Mouse (Mus musculus) kidney, embryonic 15.5 days (tissue): ENCODE measurements around the gene Gm11099. TPM values are rescaled to one million over a fixed set of nuclear protein-coding genes. Genes with fewer than 3 reads are reported as not detected.

Source experiments
- ATAC-seq: fragments of 200-750 bp; cut with Nextera tagmentation; replicated peaks from 2 replicates; pipeline ENCODE4 v1.8.0; 2017; ENCODE audit warnings: moderate TSS enrichment; ENCODE audit not compliant: low FRiP score
- H3K27ac ChIP-seq: fragments of 300-500 bp; sonication (generic); 2 replicates; pipeline ENCODE4 v1.5.1; 2015; ENCODE audit warnings: mild to moderate bottlenecking, inconsistent platforms
- H3K27me3 ChIP-seq: fragments of 300-500 bp; sonication (generic); 2 replicates; pipeline ENCODE4 v1.6.1; 2015; ENCODE audit warnings: inconsistent platforms
- H3K36me3 ChIP-seq: fragments of 300-500 bp; sonication (generic); 2 replicates; pipeline ENCODE4 v1.6.1; 2015; ENCODE audit warnings: inconsistent platforms
- H3K4me1 ChIP-seq: fragments of 300-500 bp; sonication (generic); 2 replicates; pipeline ENCODE4 v1.6.1; 2015; ENCODE audit warnings: inconsistent platforms
- H3K4me2 ChIP-seq: fragments of 300-500 bp; sonication (generic); 2 replicates; pipeline ENCODE4 v1.6.1; 2015; ENCODE audit warnings: moderate library complexity, mild to moderate bottlenecking, inconsistent platforms
- H3K4me3 ChIP-seq: fragments of 300-500 bp; sonication (generic); replicated peaks from 2 replicates; pipeline ENCODE4 v1.5.1; 2015; ENCODE audit warnings: mild to moderate bottlenecking, inconsistent platforms
- H3K9ac ChIP-seq: fragments of 300-500 bp; sonication (generic); 2 replicates; pipeline ENCODE4 v1.6.1; 2015; ENCODE audit warnings: mild to moderate bottlenecking, inconsistent platforms
- H3K9me3 ChIP-seq: fragments of 300-500 bp; sonication (generic); replicated peaks from 2 replicates; pipeline ENCODE4 v1.6.1; 2016; ENCODE audit warnings: inconsistent platforms
- WGBS: fragments of 180-500 bp; shearing (Covaris S2); methylation state at CpG from one replicate; pipeline ENCODE4 v1.1.7; 2015; ENCODE audit warnings: mixed read lengths; 5-methylcytosine and 5-hydroxymethylcytosine counted together
- polyA plus RNA-seq: library from polyadenylated mRNA; unstranded; fragments of >200 nt; fragmentation: Nextera tagmentation; extraction: Ambion mirVana; gene quantifications from 2 replicates; pipeline ENCODE4 v1.2.1, GENCODE M21; 2015

Gene Gm11099
- polyA plus RNA-seq: not detected in 2 replicates

DNA sequence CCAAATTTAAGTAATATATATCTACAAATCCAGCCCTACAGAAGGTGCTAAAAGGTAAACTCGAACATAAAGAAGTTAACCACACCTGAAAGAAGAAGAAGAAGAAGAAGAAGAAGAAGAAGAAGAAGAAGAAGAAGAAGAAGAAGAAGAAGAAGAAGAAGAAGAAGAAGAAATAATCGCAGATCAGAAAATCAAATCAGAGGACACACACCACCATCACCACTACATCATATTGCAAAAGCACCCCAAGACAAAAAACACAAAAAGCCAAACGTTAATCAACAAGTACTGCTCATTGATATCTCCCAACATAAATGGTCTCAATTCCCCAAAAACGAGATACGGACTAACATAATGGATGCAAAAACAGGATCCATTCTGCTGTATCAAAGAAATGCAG lies at the start of gene Gm11099:
Gene Gm11099 (plus strand): TSS at position 301 of the 400 bp plus-strand sequence.
- Histone ChIP-seq H3K27me3 (no peaks in the 10 kb centered on the region), H3K36me3 (no peaks in the 10 kb centered on the region), H3K4me3 (no peak within 1 kb of the TSS), H3K27ac (no peak within 1 kb of the TSS), H3K9ac (no peak within 1 kb of the TSS), H3K4me2 (no peak within 1 kb of the TSS), H3K4me1 (no peaks in the 10 kb centered on the region), H3K9me3 (no peaks in the 10 kb centered on the region)
- 87% methylated on average over 5 of the region's 5 CpGs for WGBS
- ATAC-seq: no peak

DNA sequence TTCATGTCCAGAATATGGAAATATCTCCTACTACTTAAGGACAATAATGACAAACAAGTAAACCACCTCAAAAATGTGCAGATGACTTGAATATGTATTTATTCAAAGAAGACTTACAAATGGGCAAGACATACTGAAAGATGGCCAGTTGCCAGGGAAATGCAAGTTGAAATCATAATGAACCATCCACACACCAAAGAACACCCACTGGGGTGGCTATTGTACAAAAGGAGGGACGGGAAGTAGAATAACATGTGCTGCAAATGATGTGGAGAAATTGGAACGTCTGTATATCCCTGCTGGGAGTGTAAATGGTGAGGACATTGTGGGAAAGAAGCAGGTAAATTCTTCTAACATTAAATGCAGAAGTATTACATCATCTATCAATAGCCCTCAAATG lies 46.3 kb upstream of the Gm11099 start:
- no peak overlapping the region for H3K27ac ChIP-seq
- no peak overlapping the region for H3K4me3 ChIP-seq
- H3K4me2 ChIP-seq: no peak overlapping the region
- H3K27me3 ChIP-seq: no peaks in the 10 kb centered on the region
- no peaks in the 10 kb centered on the region for H3K9me3 ChIP-seq
- H3K4me1 ChIP-seq: no peaks in the 10 kb centered on the region
- H3K36me3 ChIP-seq: no peaks in the 10 kb centered on the region
- no peak for ATAC-seq
- H3K9ac ChIP-seq: no peak overlapping the region
- 70% methylated on average over 2 of the region's 2 CpGs for WGBS

DNA sequence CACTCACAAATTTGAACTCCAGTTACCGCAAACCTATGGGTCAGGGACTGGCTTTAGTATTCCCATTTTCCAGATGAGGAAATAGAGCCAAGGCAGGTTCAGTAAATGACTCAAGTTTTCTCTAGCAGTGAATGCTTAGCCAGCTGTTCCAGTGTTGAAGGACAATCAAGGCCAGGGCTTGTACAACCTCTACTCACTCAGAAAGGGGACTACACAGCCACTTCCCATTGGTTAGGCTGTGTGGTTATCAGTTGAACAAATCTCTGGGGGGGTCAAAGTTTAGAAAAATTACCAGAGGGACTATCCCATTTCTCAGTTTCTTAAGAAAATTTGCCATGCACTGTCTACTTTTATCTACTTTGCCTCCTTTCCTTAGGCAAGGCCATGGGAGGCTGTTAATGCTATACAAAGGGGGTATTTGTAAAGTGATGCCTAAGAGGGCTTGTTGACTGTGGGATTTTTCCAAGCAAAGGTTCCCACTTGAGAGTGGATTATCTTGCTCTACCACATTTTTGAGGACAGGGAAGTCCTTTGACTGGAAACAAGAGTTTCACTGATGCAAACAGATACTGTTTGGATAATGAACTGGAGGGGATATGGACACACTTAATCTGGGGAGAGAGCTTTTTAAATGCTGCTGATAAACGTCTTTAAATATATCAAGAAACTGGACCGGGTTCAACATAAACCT lies 30.2 kb upstream of the Gm11099 start:
- Histone ChIP-seq H3K9me3 (no peaks in the 10 kb centered on the region), H3K4me3 (no peak overlapping the region), H3K36me3 (no peaks in the 10 kb centered on the region), H3K4me1 (no peaks in the 10 kb centered on the region), H3K27ac (peak overlapping the region; percentile 60; the same call in 1 of the 2 replicates), H3K4me2 (no peak overlapping the region), H3K9ac (no peak overlapping the region), H3K27me3 (no peaks in the 10 kb centered on the region)
- WGBS: 63% methylated on average over 3 of the region's 3 CpGs
- ATAC-seq: no peak

DNA sequence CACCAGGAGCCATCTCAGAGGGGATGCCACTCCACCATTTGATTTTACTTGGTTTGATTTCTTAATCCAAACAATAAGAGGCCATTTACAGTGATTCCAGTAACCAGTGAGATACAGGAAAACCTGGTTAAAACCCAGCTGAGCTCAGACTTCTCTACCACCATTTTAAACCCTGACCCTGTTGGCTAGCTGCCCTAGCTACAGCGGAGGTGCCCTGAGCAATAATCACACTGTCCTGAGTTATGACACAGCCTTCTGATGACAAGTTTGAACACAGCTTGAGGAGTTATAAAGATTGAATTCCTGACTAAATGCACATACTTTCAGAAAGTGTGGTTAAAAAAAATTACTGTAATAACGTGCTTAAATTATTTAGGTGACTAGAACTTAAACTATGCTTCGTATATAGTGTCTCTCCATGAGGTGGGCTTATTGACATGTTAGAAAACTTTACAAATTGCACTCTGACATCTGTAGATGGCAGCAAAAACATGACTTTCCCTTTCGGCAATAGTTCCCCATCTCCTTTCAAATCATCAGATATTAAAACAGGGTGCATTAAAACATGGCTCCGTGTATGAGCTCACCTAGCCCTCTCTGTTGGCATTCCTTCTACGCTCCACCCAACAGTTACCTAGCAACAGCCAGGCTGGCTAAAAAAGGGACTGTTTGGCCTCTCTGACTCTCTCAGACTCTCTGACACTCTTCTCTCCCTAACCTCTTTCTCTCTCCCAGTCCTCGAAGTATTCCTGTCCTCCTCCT lies 29.1 kb upstream of the Gm11099 start:
- Histone ChIP-seq H3K4me1 (no peaks in the 10 kb centered on the region), H3K27ac (peak overlapping the region; percentile 33), H3K4me3 (no peak overlapping the region), H3K9ac (no peak overlapping the region), H3K27me3 (no peaks in the 10 kb centered on the region), H3K4me2 (no peak overlapping the region), H3K9me3 (no peaks in the 10 kb centered on the region), H3K36me3 (no peaks in the 10 kb centered on the region)
- 53% methylated on average over 7 of the region's 7 CpGs for WGBS
- ATAC-seq: peak; percentile 90

DNA sequence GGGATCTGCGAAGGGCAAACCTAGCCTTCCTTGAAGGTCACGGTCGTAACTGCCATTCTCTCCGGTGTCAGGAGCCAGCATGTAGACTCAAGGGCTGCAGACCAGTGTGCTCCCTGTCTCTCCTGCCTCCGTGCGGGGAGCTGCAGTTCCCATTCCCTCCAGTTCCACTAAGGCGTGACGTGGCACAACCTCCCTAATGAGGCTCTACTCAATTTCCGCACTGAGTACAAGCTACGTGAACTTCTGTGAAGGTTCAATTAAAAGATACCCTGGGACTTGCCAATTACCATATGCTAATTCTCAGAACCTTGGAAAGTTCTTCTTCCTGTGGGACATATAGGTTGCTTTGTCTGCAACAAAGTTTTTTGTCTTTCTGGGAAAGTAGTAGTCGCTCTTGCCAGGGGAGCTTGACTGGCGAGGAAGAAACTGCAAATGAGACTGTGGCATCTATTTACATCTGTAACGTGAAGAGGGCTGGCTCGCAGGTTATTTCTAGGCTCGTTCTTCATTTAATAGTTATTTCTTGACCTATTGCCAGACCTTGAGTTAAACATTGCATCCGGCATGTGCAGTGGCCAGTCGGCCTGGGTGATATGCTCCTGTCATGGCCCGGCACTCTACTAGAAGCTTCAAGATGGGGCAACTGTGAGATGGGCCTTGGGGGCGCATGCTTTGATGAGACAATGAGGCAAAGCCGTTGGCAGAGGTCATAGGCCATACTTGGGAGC lies 26.8 kb upstream of the Gm11099 start:
- no peaks in the 10 kb centered on the region for H3K4me1 ChIP-seq
- 85% methylated on average over 20 of the region's 20 CpGs for WGBS
- no peaks in the 10 kb centered on the region for H3K27me3 ChIP-seq
- no peak for ATAC-seq
- H3K9me3 ChIP-seq: no peaks in the 10 kb centered on the region
- H3K9ac ChIP-seq: no peak overlapping the region
- no peak overlapping the region for H3K4me3 ChIP-seq
- no peak overlapping the region for H3K4me2 ChIP-seq
- no peak overlapping the region for H3K27ac ChIP-seq
- H3K36me3 ChIP-seq: no peaks in the 10 kb centered on the region

DNA sequence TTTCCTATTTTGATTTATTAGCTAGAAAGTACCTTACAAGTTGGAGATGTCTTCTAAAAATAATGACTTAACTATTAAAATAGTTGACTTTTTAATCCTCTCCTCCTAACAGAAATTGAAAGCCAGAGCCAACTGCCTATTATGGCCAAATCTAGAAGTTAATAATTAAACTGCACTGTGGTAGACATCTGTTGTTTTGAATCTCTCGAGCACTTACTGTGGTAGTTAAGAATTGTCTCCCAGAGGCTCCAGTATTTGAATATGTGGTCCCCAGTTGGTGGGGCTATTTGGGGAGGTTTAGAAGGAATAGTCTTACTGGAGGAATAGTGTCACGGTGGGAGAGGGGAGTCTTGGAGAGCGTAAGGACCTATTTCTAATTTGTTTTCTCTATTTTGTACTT lies 18.2 kb upstream of the Gm11099 start:
- ATAC-seq: no peak
- H3K9me3 ChIP-seq: no peaks in the 10 kb centered on the region
- H3K9ac ChIP-seq: no peak overlapping the region
- no peaks in the 10 kb centered on the region for H3K4me1 ChIP-seq
- H3K27me3 ChIP-seq: no peaks in the 10 kb centered on the region
- no peak overlapping the region for H3K4me3 ChIP-seq
- H3K4me2 ChIP-seq: no peak overlapping the region
- H3K27ac ChIP-seq: peak overlapping the region; percentile 39; the same call in 1 of the 2 replicates
- no peaks in the 10 kb centered on the region for H3K36me3 ChIP-seq
- 66% methylated on average over 3 of the region's 3 CpGs for whole genome bisulfite sequencing

DNA sequence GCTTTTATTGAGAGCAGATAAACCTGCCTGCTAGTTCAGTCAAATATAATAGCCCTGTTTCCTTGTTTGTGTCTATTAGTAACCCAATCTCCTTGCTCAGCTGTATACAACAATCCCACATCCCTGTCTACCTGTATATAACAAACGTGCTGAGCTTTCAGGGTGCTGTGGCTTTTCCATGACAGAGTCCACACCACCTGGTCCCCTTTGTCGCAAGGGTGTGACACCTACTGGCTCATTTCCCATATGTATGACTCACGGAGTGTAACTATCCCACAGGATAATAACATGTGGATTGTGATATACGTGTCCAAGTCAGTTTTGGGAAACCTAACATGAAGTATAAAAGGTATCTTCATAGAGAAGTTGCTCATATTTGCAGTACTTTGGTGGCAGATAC lies 16.8 kb upstream of the Gm11099 start:
- Histone ChIP-seq H3K27me3 (no peaks in the 10 kb centered on the region), H3K36me3 (no peaks in the 10 kb centered on the region), H3K9ac (no peak overlapping the region), H3K4me3 (no peak overlapping the region), H3K4me2 (no peak overlapping the region), H3K9me3 (no peaks in the 10 kb centered on the region), H3K27ac (no peak overlapping the region), H3K4me1 (no peaks in the 10 kb centered on the region)
- 87% methylated on average over 4 of the region's 4 CpGs for WGBS
- ATAC-seq: no peak

DNA sequence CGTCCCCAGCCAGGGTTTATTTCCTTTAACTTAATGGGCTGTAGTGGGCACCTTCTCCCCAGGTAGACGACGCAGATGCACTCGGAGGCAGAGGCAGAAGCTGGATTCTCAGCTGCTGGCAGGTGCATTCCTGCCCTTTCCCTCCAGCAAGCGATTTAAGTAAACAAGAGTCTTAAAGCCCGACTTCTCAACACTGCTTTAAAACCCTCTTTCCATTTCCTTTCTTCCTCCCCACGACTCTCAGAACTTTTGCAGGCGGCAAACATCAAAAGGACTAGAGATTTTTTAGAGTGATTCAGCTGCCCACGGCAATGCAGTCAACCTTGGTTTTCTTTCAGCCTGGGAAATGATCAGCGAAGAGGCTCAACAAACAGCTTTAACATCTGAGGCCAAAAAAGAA lies 14.7 kb upstream of the Gm11099 start:
- ATAC-seq: no peak
- WGBS: 20% methylated on average over 10 of the region's 10 CpGs
- Histone ChIP-seq H3K27ac (peak overlapping the region; percentile 66; the same call in 1 of the 2 replicates), H3K36me3 (no peaks in the 10 kb centered on the region), H3K9ac (no peak overlapping the region), H3K4me2 (peak overlapping the region; percentile 20; the same call in 1 of the 2 replicates), H3K4me3 (no peak overlapping the region), H3K9me3 (no peaks in the 10 kb centered on the region), H3K4me1 (no peaks in the 10 kb centered on the region), H3K27me3 (no peaks in the 10 kb centered on the region)

DNA sequence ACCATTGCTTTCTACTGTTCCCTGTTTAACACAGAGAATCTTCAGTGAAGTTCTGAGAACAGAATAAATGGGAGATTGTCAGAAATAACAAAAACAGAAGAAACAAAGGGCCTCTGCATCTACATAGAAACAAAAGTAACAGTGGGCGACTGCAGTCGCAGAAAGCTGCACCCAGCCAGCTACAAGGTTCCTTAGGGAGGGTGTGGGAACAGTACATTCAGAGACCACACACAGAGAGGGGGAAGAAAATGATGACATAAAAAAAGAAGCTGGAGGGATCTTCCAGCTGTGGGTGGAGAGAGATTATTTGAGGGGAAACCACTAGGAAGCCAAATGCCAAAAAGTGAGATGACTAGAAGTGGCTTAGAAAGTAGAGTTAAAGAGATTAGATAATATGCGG lies 20.6 kb downstream of the Gm11099 start:
- no peak for ATAC-seq
- WGBS: 65% methylated on average over 3 of the region's 3 CpGs
- no peak overlapping the region for H3K4me2 ChIP-seq
- H3K9me3 ChIP-seq: no peaks in the 10 kb centered on the region
- H3K4me3 ChIP-seq: no peak overlapping the region
- no peak overlapping the region for H3K27ac ChIP-seq
- H3K9ac ChIP-seq: no peak overlapping the region
- no peaks in the 10 kb centered on the region for H3K27me3 ChIP-seq
- no peaks in the 10 kb centered on the region for H3K4me1 ChIP-seq
- no peaks in the 10 kb centered on the region for H3K36me3 ChIP-seq

DNA sequence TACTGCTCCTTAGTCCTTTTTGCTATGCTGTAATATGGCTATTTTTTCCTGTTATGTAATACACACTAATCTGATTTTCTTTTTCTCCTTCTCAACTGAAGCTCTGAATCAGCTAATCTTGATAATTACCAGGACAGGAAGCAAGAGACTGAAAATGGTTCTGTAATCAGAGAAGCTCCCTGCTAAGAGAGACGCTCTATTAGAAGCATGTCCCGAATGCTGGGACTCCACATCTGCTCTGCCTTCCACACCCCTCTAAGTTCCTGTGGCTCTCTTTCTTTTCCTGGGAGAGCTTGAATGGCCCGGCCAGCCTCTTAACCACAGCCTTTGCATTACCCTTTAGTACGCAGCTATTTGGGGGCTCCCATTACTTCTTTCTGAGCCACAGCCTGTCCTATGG lies 45.8 kb downstream of the Gm11099 start:
- WGBS: 74% methylated on average over 4 of the region's 4 CpGs

DNA sequence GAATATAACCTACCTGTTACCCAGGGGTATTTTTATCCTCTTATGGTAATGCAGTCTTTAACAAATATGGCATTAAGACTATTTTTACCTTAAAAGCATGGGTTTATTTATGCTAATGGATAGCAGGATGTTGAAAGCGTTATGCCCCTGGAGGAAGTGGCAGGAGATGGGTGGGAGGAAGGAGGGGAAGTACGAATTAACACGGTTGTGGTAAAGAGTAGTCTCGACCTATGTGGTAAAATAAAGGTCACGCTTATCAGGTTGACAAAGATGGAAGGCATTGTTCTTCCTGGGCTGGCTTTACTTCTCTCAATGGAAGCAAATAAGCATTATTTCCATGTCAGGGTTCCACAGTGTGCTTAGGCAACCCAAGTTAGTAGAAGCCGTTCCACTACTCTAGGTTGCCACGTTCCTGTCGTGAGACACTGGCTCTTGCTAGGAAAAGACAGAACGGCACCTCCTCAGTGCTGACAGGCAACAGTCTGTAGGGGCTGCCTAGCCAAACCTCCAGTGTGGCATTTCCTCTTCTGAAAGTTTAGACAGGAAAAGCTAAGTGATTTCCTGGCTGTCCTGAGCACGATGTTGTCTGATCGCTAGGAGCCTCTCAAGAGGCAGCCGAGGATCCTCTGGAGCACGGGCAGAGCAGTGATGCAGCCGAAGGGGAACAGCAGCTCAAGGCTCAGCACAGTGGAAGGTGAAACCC lies 47.7 kb downstream of the Gm11099 start:
- no peaks in the 10 kb centered on the region for H3K27me3 ChIP-seq
- no peak for ATAC-seq
- no peak overlapping the region for H3K9ac ChIP-seq
- H3K4me1 ChIP-seq: 0 out of 2 replicates have a peak, but pooled peaks cover 3% of the 10 kb centered on the region
- H3K36me3 ChIP-seq: no peaks in the 10 kb centered on the region
- H3K4me2 ChIP-seq: peak overlapping the region; percentile 22; the same call in 1 of the 2 replicates
- no peaks in the 10 kb centered on the region for H3K9me3 ChIP-seq
- H3K4me3 ChIP-seq: no peak overlapping the region
- WGBS: 46% methylated on average over 14 of the region's 14 CpGs
- H3K27ac ChIP-seq: no peak overlapping the region

More for the DNA sequence above, 45.8 kb downstream of the Gm11099 start:
- Histone ChIP-seq H3K4me1 (0 out of 2 replicates have a peak, but pooled peaks cover 3% of the 10 kb centered on the region), H3K36me3 (no peaks in the 10 kb centered on the region), H3K9me3 (no peaks in the 10 kb centered on the region), H3K27me3 (no peaks in the 10 kb centered on the region), H3K4me2 (no peak overlapping the region), H3K27ac (no peak overlapping the region), H3K9ac (no peak overlapping the region), H3K4me3 (no peak overlapping the region)
- no peak for ATAC-seq
